Mouse (Mus musculus) olfactory bulb, adult 2 months (tissue): Measurements from ENCODE around the gene Pet117.

Experiments used
- CTCF ChIP-seq: fragments of 200-500 bp; IDR thresholded peaks from 2 replicates; pipeline ENCODE4 v1.5.1; 2012; ENCODE audit warnings: low read depth, mild to moderate bottlenecking, low read length, moderate library complexity; ENCODE audit not compliant: insufficient read depth
- POLR2A ChIP-seq: fragments of 200-500 bp; IDR thresholded peaks from 2 replicates; pipeline ENCODE4 v1.6.1; 2012; ENCODE audit warnings: mild to moderate bottlenecking, low read depth, low read length, moderate library complexity; ENCODE audit not compliant: insufficient read depth

DNA sequence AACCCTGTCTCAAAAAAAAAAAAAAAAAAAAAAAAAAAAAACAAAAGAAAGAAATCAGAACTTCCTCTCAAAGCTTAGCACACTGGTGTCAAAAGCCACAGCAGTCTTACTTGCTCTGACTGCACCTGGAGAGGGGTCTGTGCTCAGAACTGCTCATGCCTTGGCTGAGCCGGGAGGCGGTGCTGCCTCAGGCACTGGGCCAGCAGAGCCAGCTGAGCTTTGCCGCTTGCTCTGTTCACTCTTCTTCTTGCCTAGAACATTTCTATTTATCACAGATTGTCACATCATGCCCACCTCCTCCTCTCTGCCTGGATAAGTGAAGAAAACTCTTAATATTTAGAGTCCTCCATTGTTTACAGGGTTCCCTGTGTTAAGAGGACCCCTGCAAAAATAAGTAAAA, 41.8 kb downstream of the Pet117 start:
- no peak for TF ChIP-seq POLR2A
- no peak for TF ChIP-seq CTCF
